Mouse (Mus musculus) forebrain, embryonic 10.5 days (tissue): Measurements from ENCODE around the gene Cdhr1. TPM values are rescaled to one million over a fixed set of nuclear protein-coding genes. Genes with fewer than 3 reads are reported as not detected.

Experiments used
- DNase-seq: peaks from one replicate; pipeline ENCODE4 v3.0.0-alpha.2; 2017; ENCODE audit warnings: low spot score; ENCODE audit errors: extremely low spot score
- H3K27ac ChIP-seq: fragments of 300-500 bp; sonication (generic); 2 replicates; pipeline ENCODE4 v1.5.1; 2016; ENCODE audit warnings: mild to moderate bottlenecking
- H3K27me3 ChIP-seq: fragments of 300-500 bp; sonication (generic); 2 replicates; pipeline ENCODE4 v1.6.1; 2016; ENCODE audit warnings: mild to moderate bottlenecking; ENCODE audit not compliant: poor library complexity, severe bottlenecking
- H3K36me3 ChIP-seq: fragments of 300-500 bp; sonication (generic); replicated peaks from 2 replicates; pipeline ENCODE4 v1.6.1; 2016; ENCODE audit warnings: mild to moderate bottlenecking, moderate library complexity
- H3K4me1 ChIP-seq: fragments of 300-500 bp; sonication (generic); 2 replicates; pipeline ENCODE4 v1.6.1; 2016
- H3K4me3 ChIP-seq: fragments of 300-500 bp; sonication (generic); 2 replicates; pipeline ENCODE4 v1.5.1; 2016; ENCODE audit warnings: mild to moderate bottlenecking, moderate library complexity
- H3K9me3 ChIP-seq: fragments of 300-500 bp; sonication (generic); 2 replicates; pipeline ENCODE4 v1.6.1; 2016; ENCODE audit warnings: mild to moderate bottlenecking, moderate library complexity
- WGBS: fragments of 180-500 bp; shearing (Covaris S2); methylation state at CpG from one replicate; pipeline ENCODE4 v1.1.7; 2016; 5-methylcytosine and 5-hydroxymethylcytosine counted together
- polyA plus RNA-seq: library from polyadenylated mRNA; unstranded; fragments of >200 nt; fragmentation: Nextera tagmentation; extraction: Ambion mirVana; gene quantifications from 2 replicates; pipeline ENCODE4 v1.2.1, GENCODE M21; 2016

Cdhr1 gene
- polyA plus RNA-seq, 1 experiment from 2014 or later: 1.1 TPM

- no peak for DNase-seq
- Histone ChIP-seq H3K9me3 (no peaks in the 10 kb centered on the region), H3K36me3 (no peaks in the 10 kb centered on the region), H3K27ac (no peak overlapping the region), H3K4me3 (no peak overlapping the region), H3K4me1 (no peaks in the 10 kb centered on the region), H3K27me3 (no peaks in the 10 kb centered on the region)
- WGBS: 91% methylated on average over 2 of the region's 2 CpGs
These were observed 12.3 kb upstream of the Cdhr1 start for GRCm38 (mm10) chr14:37110456-37110855.

GRCm38 (mm10) chr14:37109975-37110374, 11.8 kb upstream of the Cdhr1 start:
- no peak for DNase-seq
- no peaks in the 10 kb centered on the region for H3K9me3 ChIP-seq
- H3K36me3 ChIP-seq: no peaks in the 10 kb centered on the region
- no peaks in the 10 kb centered on the region for H3K27me3 ChIP-seq
- H3K27ac ChIP-seq: no peak overlapping the region
- WGBS: 78% methylated on average over 9 of the region's 9 CpGs
- H3K4me3 ChIP-seq: no peak overlapping the region
- no peaks in the 10 kb centered on the region for H3K4me1 ChIP-seq

GRCm38 (mm10) chr14:37109460-37109859, 11.3 kb upstream of the Cdhr1 start:
- DNase-seq: no peak
- WGBS: 90% methylated on average over 8 of the region's 8 CpGs
- Histone ChIP-seq H3K36me3 (no peaks in the 10 kb centered on the region), H3K4me3 (no peak overlapping the region), H3K27me3 (no peaks in the 10 kb centered on the region), H3K4me1 (no peaks in the 10 kb centered on the region), H3K27ac (no peak overlapping the region), H3K9me3 (no peaks in the 10 kb centered on the region)

- Histone ChIP-seq H3K27me3 (peaks cover 7% of the 10 kb centered on the region), H3K9me3 (no peaks in the 10 kb centered on the region), H3K36me3 (no peaks in the 10 kb centered on the region), H3K4me1 (no peaks in the 10 kb centered on the region), H3K4me3 (no peak overlapping the region), H3K27ac (no peak overlapping the region)
- no peak for DNase-seq
- WGBS: 57% methylated on average over 7 of the region's 7 CpGs
These were observed 7.7 kb upstream of the Cdhr1 start for GRCm38 (mm10) chr14:37105846-37106245.

GRCm38 (mm10) chr14:37104747-37105146, 6.6 kb upstream of the Cdhr1 start:
- Histone ChIP-seq H3K4me1 (no peaks in the 10 kb centered on the region), H3K36me3 (no peaks in the 10 kb centered on the region), H3K27me3 (peaks cover 18% of the 10 kb centered on the region), H3K9me3 (no peaks in the 10 kb centered on the region), H3K27ac (no peak overlapping the region), H3K4me3 (no peak overlapping the region)
- DNase-seq: no peak
- 77% methylated on average over 5 of the region's 5 CpGs for WGBS

- Histone ChIP-seq H3K4me3 (no peak overlapping the region), H3K4me1 (peaks cover 15% of the 10 kb centered on the region), H3K36me3 (no peaks in the 10 kb centered on the region), H3K27me3 (peaks cover 41% of the 10 kb centered on the region), H3K27ac (no peak overlapping the region), H3K9me3 (no peaks in the 10 kb centered on the region)
- 83% methylated on average over 3 of the region's 3 CpGs for WGBS
- DNase-seq: no peak
These were observed 4.3 kb upstream of the Cdhr1 start for GRCm38 (mm10) chr14:37102484-37102883.

GRCm38 (mm10) chr14:37101531-37101930, 3.4 kb upstream of the Cdhr1 start:
- no peaks in the 10 kb centered on the region for H3K36me3 ChIP-seq
- WGBS: 77% methylated on average over 5 of the region's 5 CpGs
- no peak for DNase-seq
- H3K4me3 ChIP-seq: no peak overlapping the region
- peaks cover 50% of the 10 kb centered on the region for H3K27me3 ChIP-seq
- H3K4me1 ChIP-seq: peaks cover 15% of the 10 kb centered on the region
- no peaks in the 10 kb centered on the region for H3K9me3 ChIP-seq
- no peak overlapping the region for H3K27ac ChIP-seq

- 82% methylated on average over 4 of the region's 4 CpGs for WGBS
These were observed 2.6 kb downstream of the Cdhr1 start for GRCm38 (mm10) chr14:37095556-37095955.

GRCm38 (mm10) chr14:37094436-37094835, 3.7 kb downstream of the Cdhr1 start:
- H3K27ac ChIP-seq: no peak overlapping the region
- WGBS: 79% methylated on average over 6 of the region's 6 CpGs
- peaks cover 54% of the 10 kb centered on the region for H3K27me3 ChIP-seq
- no peak overlapping the region for H3K4me3 ChIP-seq
- DNase-seq: no peak
- peaks cover 15% of the 10 kb centered on the region for H3K4me1 ChIP-seq
- H3K36me3 ChIP-seq: no peaks in the 10 kb centered on the region
- no peaks in the 10 kb centered on the region for H3K9me3 ChIP-seq

More at GRCm38 (mm10) chr14:37095556-37095955, 2.6 kb downstream of the Cdhr1 start:
- Histone ChIP-seq H3K9me3 (no peaks in the 10 kb centered on the region), H3K36me3 (no peaks in the 10 kb centered on the region), H3K27ac (no peak overlapping the region), H3K27me3 (peaks cover 65% of the 10 kb centered on the region), H3K4me1 (peaks cover 15% of the 10 kb centered on the region), H3K4me3 (no peak overlapping the region)
- DNase-seq: no peak

GRCm38 (mm10) chr14:37083755-37084154, 14.4 kb downstream of the Cdhr1 start:
- no peak overlapping the region for H3K27ac ChIP-seq
- peaks cover 8% of the 10 kb centered on the region for H3K4me1 ChIP-seq
- no peak for DNase-seq
- H3K9me3 ChIP-seq: no peaks in the 10 kb centered on the region
- no peaks in the 10 kb centered on the region for H3K36me3 ChIP-seq
- H3K27me3 ChIP-seq: no peaks in the 10 kb centered on the region
- WGBS: 28% methylated on average over 4 of the region's 4 CpGs
- H3K4me3 ChIP-seq: no peak overlapping the region

GRCm38 (mm10) chr14:37080724-37081123, 17.4 kb downstream of the Cdhr1 start:
- 87% methylated on average over 1 of the region's 1 CpGs for WGBS
- no peak overlapping the region for H3K4me3 ChIP-seq

GRCm38 (mm10) chr14:37068516-37068915, 29.6 kb downstream of the Cdhr1 start:
- no peaks in the 10 kb centered on the region for H3K27me3 ChIP-seq
- no peak overlapping the region for H3K27ac ChIP-seq
- no peaks in the 10 kb centered on the region for H3K4me1 ChIP-seq
- no peak overlapping the region for H3K4me3 ChIP-seq
- DNase-seq: peak; percentile 47
- WGBS: 19% methylated on average over 9 of the region's 9 CpGs
- no peaks in the 10 kb centered on the region for H3K9me3 ChIP-seq
- no peaks in the 10 kb centered on the region for H3K36me3 ChIP-seq

More at GRCm38 (mm10) chr14:37080724-37081123, 17.4 kb downstream of the Cdhr1 start:
- no peaks in the 10 kb centered on the region for H3K36me3 ChIP-seq
- no peak for DNase-seq
- peaks cover 8% of the 10 kb centered on the region for H3K4me1 ChIP-seq
- no peaks in the 10 kb centered on the region for H3K27me3 ChIP-seq
- H3K27ac ChIP-seq: no peak overlapping the region
- no peaks in the 10 kb centered on the region for H3K9me3 ChIP-seq

GRCm38 (mm10) chr14:37067629-37068028, 30.5 kb downstream of the Cdhr1 start, which contains the start of gene Lrit2:
Gene Lrit2, plus strand, starts transcription at chr14:37067929.
- Histone ChIP-seq H3K4me3 (no peak within 1 kb of the TSS), H3K27me3 (no peaks in the 10 kb centered on the region), H3K9me3 (no peaks in the 10 kb centered on the region), H3K4me1 (no peaks in the 10 kb centered on the region), H3K27ac (no peak within 1 kb of the TSS), H3K36me3 (no peaks in the 10 kb centered on the region)
- DNase-seq: no peak
- WGBS: 81% methylated on average over 5 of the region's 5 CpGs

- no peak overlapping the region for H3K4me3 ChIP-seq
- H3K4me1 ChIP-seq: no peaks in the 10 kb centered on the region
- H3K36me3 ChIP-seq: no peaks in the 10 kb centered on the region
- no peak overlapping the region for H3K27ac ChIP-seq
- no peaks in the 10 kb centered on the region for H3K9me3 ChIP-seq
- no peak for DNase-seq
- H3K27me3 ChIP-seq: no peaks in the 10 kb centered on the region
- 71% methylated on average over 2 of the region's 2 CpGs for WGBS
These were observed 31.5 kb downstream of the Cdhr1 start for GRCm38 (mm10) chr14:37066636-37067035.
